13 mouse cellular contexts compared by ENCODE assay signal in genomic region chr4:117590781-117591180, GRCm38 (mm10). TPM values are rescaled to one million over a fixed set of nuclear protein-coding genes. Genes with fewer than 3 reads are reported as not detected.
DNase-seq lines count a peak whose midpoint lies in the region; ATAC-seq and TF ChIP-seq lines count a peak whose summit lies in the region.
"Had no signal": no experiment of that assay in that cellular context is flagged by ENCODE, and none has a peak within 500 bp of the region (broad histone marks: within the 10 kb centered on the region; RNA-seq: fewer than 3 reads in every experiment).

No protein-coding gene starts in this region.

- no peak overlapping the region for H3K4me3 ChIP-seq in heart, adult 2 months
- H3K4me3 ChIP-seq in heart, embryonic 10.5 days: no peak overlapping the region
- H3K4me3 ChIP-seq in hindbrain, embryonic 16.5 days (ENCODE audit: low read length): no peak overlapping the region
- H3K4me3 ChIP-seq: forebrain, embryonic 13.5 days; kidney, embryonic 15.5 days; limb, embryonic 12.5 days; midbrain, embryonic 12.5 days had no signal

- no peaks in the 10 kb centered on the region for H3K27me3 ChIP-seq in heart, adult 2 months (ENCODE audit: control insufficient read depth, insufficient read depth, low read length)
- H3K27me3 ChIP-seq in heart, embryonic 10.5 days (ENCODE audit: insufficient read depth, poor library complexity, severe bottlenecking): no peaks in the 10 kb centered on the region
- H3K27me3 ChIP-seq in hindbrain, embryonic 16.5 days (replicated peaks; ENCODE audit: control insufficient read depth, insufficient read depth, low read length): no peaks in the 10 kb centered on the region
- H3K27me3 ChIP-seq: forebrain, embryonic 13.5 days; kidney, embryonic 15.5 days; limb, embryonic 12.5 days had no signal

- H3K36me3 ChIP-seq in heart, adult 2 months (ENCODE audit: control insufficient read depth, insufficient read depth, low read length): no peaks in the 10 kb centered on the region
- peaks cover 52% of the 10 kb centered on the region for H3K36me3 ChIP-seq in heart, embryonic 10.5 days
- H3K36me3 ChIP-seq in hindbrain, embryonic 16.5 days (ENCODE audit: control insufficient read depth, insufficient read depth, low read length): peaks cover 7% of the 10 kb centered on the region

- no peak for TF ChIP-seq POLR2A in heart, adult 2 months (IDR thresholded peaks at IDR 0.05; ENCODE audit: insufficient read depth, low read depth, low read length)

- no peak for ATAC-seq in hindbrain, embryonic 16.5 days
- ATAC-seq: forebrain, embryonic 13.5 days had no signal

- WGBS in heart, adult 2 months: 57% methylated on average over 2 of the region's 2 CpGs
- WGBS in heart, embryonic 10.5 days: 68% methylated on average over 2 of the region's 2 CpGs
- WGBS in hindbrain, embryonic 16.5 days: 86% methylated on average over 2 of the region's 2 CpGs

- no peak overlapping the region for H3K9ac ChIP-seq in heart, adult 2 months (ENCODE audit: low read depth, low read length)
- no peak overlapping the region for H3K9ac ChIP-seq in hindbrain, embryonic 16.5 days (ENCODE audit: low read depth, low read length)
- H3K9ac ChIP-seq: forebrain, embryonic 13.5 days; kidney, embryonic 15.5 days; limb, embryonic 12.5 days; midbrain, embryonic 12.5 days had no signal

- H3K4me1 ChIP-seq in heart, adult 2 months (ENCODE audit: control insufficient read depth, insufficient read depth, low read length): no peaks in the 10 kb centered on the region; the same call in 1 of the 2 replicates
- peaks cover 46% of the 10 kb centered on the region for H3K4me1 ChIP-seq in heart, embryonic 10.5 days
- H3K4me1 ChIP-seq in hindbrain, embryonic 16.5 days (ENCODE audit: control insufficient read depth, insufficient read depth, low read depth, low read length): peaks cover 3% of the 10 kb centered on the region
- H3K4me1 ChIP-seq: kidney, embryonic 15.5 days had no signal

- TF ChIP-seq CTCF in heart, adult 2 months (IDR thresholded peaks at IDR 0.05): no peak

- H3K9me3 ChIP-seq in heart, embryonic 10.5 days: no peaks in the 10 kb centered on the region
- H3K9me3 ChIP-seq in hindbrain, embryonic 16.5 days (ENCODE audit: control insufficient read depth, low read length): no peaks in the 10 kb centered on the region
- H3K9me3 ChIP-seq: forebrain, embryonic 13.5 days; kidney, embryonic 15.5 days; limb, embryonic 12.5 days; midbrain, embryonic 12.5 days had no signal

- peak; percentile 43 to 65 for DNase-seq in heart, adult 2 months
- no peak for DNase-seq in heart, embryonic 10.5 days (ENCODE audit: low spot score)
- DNase-seq in adrenal gland, adult 2 months: peak; percentile 58
- DNase-seq in gastrocnemius, adult 8-10 months (ENCODE audit: low spot score in 2 of 2): peak; percentile 45 to 55
- peak; percentile 41 to 49 for DNase-seq in heart, postnatal 36 days
- no peak for DNase-seq in urinary bladder, postnatal 10 days (ENCODE audit: low spot score)
- DNase-seq: cerebellum, adult 8-10 months had no signal

- H3K79me2 ChIP-seq in heart, adult 2 months (replicated peaks; ENCODE audit: control insufficient read depth, insufficient read depth, low read length): no peaks in the 10 kb centered on the region

- peak overlapping the region; percentile 23; the same call in 1 of the 2 replicates for H3K27ac ChIP-seq in heart, adult 2 months
- no peak overlapping the region for H3K27ac ChIP-seq in heart, embryonic 10.5 days
- no peak overlapping the region for H3K27ac ChIP-seq in hindbrain, embryonic 16.5 days (ENCODE audit: low read depth, low read length)
- H3K27ac ChIP-seq: forebrain, embryonic 13.5 days; kidney, embryonic 15.5 days; limb, embryonic 12.5 days; macrophage; midbrain, embryonic 12.5 days had no signal

- TF ChIP-seq EP300 in heart, adult 2 months (IDR thresholded peaks at IDR 0.05; ENCODE audit: insufficient read depth, low read depth, low read length): peak; percentile 75

- H3K4me2 ChIP-seq in hindbrain, embryonic 16.5 days (ENCODE audit: low read length): no peak overlapping the region
- H3K4me2 ChIP-seq: forebrain, embryonic 13.5 days; kidney, embryonic 15.5 days; limb, embryonic 12.5 days; midbrain, embryonic 12.5 days had no signal

- intact Hi-C loops in heart, adult 2 months (cut with DNase I): no loop called here
- intact Hi-C loops in heart, postnatal 36 days (cut with DNase I): no loop called here

RNA-seq across cellular contexts. Expression of gene Eri3, which starts 40.6 kb away (rescaled TPM):
- 10 to 100 TPM; 82.0 to 82.2 TPM for total RNA-seq in heart, adult 2 months (2021)
- 78.0 and 90.4 TPM in 2 replicates for polyA plus RNA-seq in heart, adult 2 months (2012; rRNA removed)
- 108 and 118 TPM in 2 replicates for polyA plus RNA-seq in heart, embryonic 10.5 days (2016; fragmentation: Nextera tagmentation; extraction: Ambion mirVana)
- total RNA-seq in adrenal gland, adult 2 months (2021): 10 to 100 TPM; 60.3 to 69.1 TPM
- polyA plus RNA-seq in adrenal gland, adult 2 months (2012; rRNA removed): 131 and 142 TPM in 2 replicates
- 100 to 1,000 TPM; 104 to 131 (median 119) TPM for total RNA-seq in gastrocnemius, adult 8-10 months (2022)
- total RNA-seq in heart, postnatal 36 days (2021): 10 to 100 TPM; 89.9 to 91.4 TPM
- 254 and 276 TPM in 2 replicates for polyA plus RNA-seq in hindbrain, embryonic 16.5 days (2015; fragmentation: Nextera tagmentation; extraction: Ambion mirVana)

Comparison
In these comparisons a context has a peak if more than half of its experiments do, and no peak if none do; other contexts are left out.
1. DNase-seq: peak in heart, adult 2 months (2 of 2), adrenal gland, adult 2 months (single experiment), gastrocnemius, adult 8-10 months (2 of 2) and heart, postnatal 36 days (2 of 2); none in heart, embryonic 10.5 days (single experiment) and urinary bladder, postnatal 10 days (single experiment).